In genomic region chr7:137765961-137766360, GRCm38 (mm10) we compare ENCODE assay signal across 14 mouse cellular contexts.
"Had no signal": no experiment of that assay in that cellular context is flagged by ENCODE, and none has a peak within 500 bp of the region (broad histone marks: within the 10 kb centered on the region; RNA-seq: fewer than 3 reads in every experiment).

No protein-coding gene starts in this region.

- H3K9ac ChIP-seq: liver, embryonic 15.5 days; midbrain, embryonic 15.5 days; neural tube, embryonic 12.5 days had no signal

- DNase-seq: kidney, postnatal 14 days; left cerebral cortex, postnatal 4 days; lung, adult 2 months; lung, postnatal 10 days; spleen, adult 18-20 months; thymus, adult 18-20 months; thymus, postnatal 14 days had no signal

- H3K27me3 ChIP-seq: liver, embryonic 15.5 days; megakaryocyte, embryonic 14.5 days; midbrain, embryonic 15.5 days; neural tube, embryonic 12.5 days had no signal

- ATAC-seq: midbrain, embryonic 15.5 days had no signal

- H3K36me3 ChIP-seq: liver, embryonic 15.5 days; midbrain, embryonic 15.5 days; neural tube, embryonic 12.5 days had no signal

- H3K4me1 ChIP-seq: liver, embryonic 15.5 days; megakaryocyte, embryonic 14.5 days; midbrain, embryonic 15.5 days; neural tube, embryonic 12.5 days had no signal

- H3K27ac ChIP-seq: liver, embryonic 15.5 days; macrophage; midbrain, embryonic 15.5 days; neural tube, embryonic 12.5 days had no signal

- H3K9me3 ChIP-seq: liver, embryonic 15.5 days; megakaryocyte, embryonic 14.5 days; midbrain, embryonic 15.5 days; neural tube, embryonic 12.5 days had no signal

- H3K4me2 ChIP-seq: liver, embryonic 11.5 days; liver, embryonic 15.5 days; midbrain, embryonic 11.5 days; midbrain, embryonic 15.5 days; neural tube, embryonic 12.5 days had no signal

- H3K4me3 ChIP-seq: liver, embryonic 15.5 days; megakaryocyte, embryonic 14.5 days; midbrain, embryonic 15.5 days; neural tube, embryonic 12.5 days had no signal
